Mouse (Mus musculus): ENCODE measurements around the gene Il33. TPM values are rescaled to one million over a fixed set of nuclear protein-coding genes. Genes with fewer than 3 reads are reported as not detected.

Il33 gene
- polyA plus RNA-seq, 1 experiment from 2014 or later = 0.32 TPM

DNA sequence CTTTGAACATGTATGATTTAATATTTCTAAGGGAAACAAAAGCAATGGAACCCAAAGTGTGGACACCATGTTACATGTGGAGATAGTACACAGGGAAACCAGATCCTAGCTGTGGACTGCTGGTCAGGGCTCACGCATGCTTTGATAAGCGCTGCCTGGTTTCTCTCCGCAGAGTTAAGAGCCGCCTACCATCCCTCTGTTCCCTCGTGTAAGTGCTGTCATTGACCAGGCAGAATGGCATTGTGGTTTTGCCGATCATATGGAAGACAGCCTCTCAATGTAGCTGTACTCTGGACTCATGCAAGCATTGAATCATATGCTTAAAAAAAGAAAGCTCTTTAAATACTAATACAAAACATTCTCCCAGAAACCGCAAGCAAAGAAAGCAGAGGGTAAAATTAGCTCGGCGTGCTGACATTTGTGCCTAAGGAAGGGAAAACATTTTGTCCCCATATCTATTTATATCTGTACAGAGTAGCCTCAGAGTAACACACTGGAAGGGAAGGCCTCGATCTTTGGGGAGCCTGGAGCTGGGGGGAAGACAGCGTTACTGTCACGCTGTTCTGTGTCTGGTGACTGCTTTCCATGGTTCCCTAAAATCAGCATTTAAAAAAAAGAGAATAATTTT lies 61.7 kb downstream of the Il33 start:
- no peak for ATAC-seq (ENCODE audit: insufficient read depth, low FRiP score, low TSS enrichment)
- WGBS = 91% methylated on average over 12 of the region's 12 CpGs

DNA sequence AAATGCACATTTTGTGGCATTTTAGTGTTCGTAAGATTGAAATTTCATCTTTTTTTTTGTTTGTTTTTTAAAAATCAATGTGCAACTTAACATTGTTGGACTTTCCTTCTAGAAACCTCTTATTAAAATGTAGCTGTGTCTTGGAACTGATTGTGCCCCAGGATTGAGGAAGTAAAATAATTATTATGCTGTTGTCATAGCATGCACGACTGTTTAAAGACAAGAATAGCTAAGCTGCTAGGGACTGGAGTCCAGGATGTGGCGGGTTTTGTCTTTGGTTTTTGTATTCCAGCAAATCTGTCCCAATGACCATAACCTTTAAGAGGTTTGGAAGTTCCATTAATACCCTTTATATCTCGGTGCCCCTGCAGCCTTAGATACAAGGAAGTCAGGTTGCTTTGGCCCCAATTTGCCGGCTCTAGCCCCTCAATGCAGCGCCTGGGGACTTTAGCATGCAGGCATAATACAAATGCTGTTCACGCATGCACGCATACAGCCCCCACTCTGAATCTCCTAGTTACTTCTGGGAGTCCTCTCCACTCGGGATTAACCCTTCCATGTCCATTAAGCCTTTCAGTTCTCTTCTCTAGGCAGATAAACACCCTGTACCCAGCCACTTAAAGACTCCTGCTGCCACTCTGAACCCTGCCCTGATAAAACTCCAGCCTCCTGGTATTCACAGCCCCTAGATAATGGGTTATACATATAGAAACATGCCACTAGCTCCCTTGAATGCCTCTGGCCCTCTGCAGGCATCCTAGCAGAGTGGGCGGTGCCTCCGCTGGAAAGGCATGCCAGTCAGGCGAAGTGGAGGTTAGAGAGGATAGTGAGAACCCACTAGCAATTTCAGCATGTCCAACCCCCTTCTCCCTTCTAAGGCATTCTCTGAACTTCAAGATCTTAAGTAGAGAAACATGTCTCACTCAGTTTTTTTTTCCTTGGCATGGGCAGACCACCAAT lies 75.8 kb downstream of the Il33 start:
- ATAC-seq (ENCODE audit: insufficient read depth, low FRiP score, low TSS enrichment) (no peak), DNase-seq (ENCODE audit: low spot score) (no peak)
- H3K9ac ChIP-seq (ENCODE audit: low read length) = no peak overlapping the region
- H3K27ac ChIP-seq (ENCODE audit: low read depth, low read length) = no peak overlapping the region
- H3K4me2 ChIP-seq (ENCODE audit: low read depth) = no peak overlapping the region
- no peaks in the 10 kb centered on the region for H3K9me3 ChIP-seq (ENCODE audit: control insufficient read depth, low read length)
- no peaks in the 10 kb centered on the region for H3K27me3 ChIP-seq (ENCODE audit: control insufficient read depth, insufficient read depth, low read length)
- H3K4me3 ChIP-seq (ENCODE audit: low read depth, low read length) = no peak overlapping the region
- no peaks in the 10 kb centered on the region for H3K4me1 ChIP-seq (ENCODE audit: control insufficient read depth, insufficient read depth, low read length)
- WGBS = 61% methylated on average over 12 of the region's 12 CpGs
- no peaks in the 10 kb centered on the region for H3K36me3 ChIP-seq (ENCODE audit: control insufficient read depth, insufficient read depth, low read length)

More for the DNA sequence above, 61.7 kb downstream of the Il33 start:
- H3K9me3 ChIP-seq (ENCODE audit: control insufficient read depth, low read length) = no peaks in the 10 kb centered on the region
- H3K9ac ChIP-seq (ENCODE audit: low read length) = no peak overlapping the region
- H3K4me3 ChIP-seq (ENCODE audit: low read depth, low read length) = no peak overlapping the region
- DNase-seq (ENCODE audit: low spot score) = no peak
- H3K4me2 ChIP-seq (ENCODE audit: low read depth) = no peak overlapping the region
- no peaks in the 10 kb centered on the region for H3K27me3 ChIP-seq (ENCODE audit: control insufficient read depth, insufficient read depth, low read length)
- H3K4me1 ChIP-seq (ENCODE audit: control insufficient read depth, insufficient read depth, low read length) = no peaks in the 10 kb centered on the region
- H3K27ac ChIP-seq (ENCODE audit: low read depth, low read length) = no peak overlapping the region
- H3K36me3 ChIP-seq (ENCODE audit: control insufficient read depth, insufficient read depth, low read length) = no peaks in the 10 kb centered on the region

DNA sequence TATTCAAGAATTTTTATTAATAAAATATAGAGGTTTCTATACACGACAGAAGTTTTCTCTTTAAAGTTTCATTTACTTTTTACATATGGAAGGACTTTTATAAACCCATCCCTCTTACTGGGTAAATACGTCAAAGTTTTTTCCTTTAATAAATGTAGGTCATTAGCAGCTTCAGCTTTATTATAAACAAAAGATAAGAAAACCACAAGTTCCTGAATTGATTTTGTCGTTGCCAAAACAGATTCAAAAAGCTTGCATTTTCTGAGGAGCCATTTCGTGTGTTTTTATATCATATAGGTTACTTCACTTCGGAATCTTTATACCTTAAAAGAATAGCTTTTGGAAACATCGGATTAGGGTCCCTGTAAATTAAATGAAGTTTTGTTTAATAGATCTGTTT lies 76.6 kb downstream of the Il33 start:
- no peak for DNase-seq (ENCODE audit: low spot score)
- Histone ChIP-seq H3K9me3 (ENCODE audit: control insufficient read depth, low read length) (no peaks in the 10 kb centered on the region), H3K9ac (ENCODE audit: low read length) (no peak overlapping the region), H3K4me2 (ENCODE audit: low read depth) (no peak overlapping the region), H3K27ac (ENCODE audit: low read depth, low read length) (no peak overlapping the region), H3K27me3 (ENCODE audit: control insufficient read depth, insufficient read depth, low read length) (no peaks in the 10 kb centered on the region), H3K4me3 (ENCODE audit: low read depth, low read length) (no peak overlapping the region), H3K36me3 (ENCODE audit: control insufficient read depth, insufficient read depth, low read length) (no peaks in the 10 kb centered on the region), H3K4me1 (ENCODE audit: control insufficient read depth, insufficient read depth, low read length) (no peaks in the 10 kb centered on the region)
- no peak for ATAC-seq (ENCODE audit: insufficient read depth, low FRiP score, low TSS enrichment)
- WGBS = 88% methylated on average over 6 of the region's 6 CpGs

DNA sequence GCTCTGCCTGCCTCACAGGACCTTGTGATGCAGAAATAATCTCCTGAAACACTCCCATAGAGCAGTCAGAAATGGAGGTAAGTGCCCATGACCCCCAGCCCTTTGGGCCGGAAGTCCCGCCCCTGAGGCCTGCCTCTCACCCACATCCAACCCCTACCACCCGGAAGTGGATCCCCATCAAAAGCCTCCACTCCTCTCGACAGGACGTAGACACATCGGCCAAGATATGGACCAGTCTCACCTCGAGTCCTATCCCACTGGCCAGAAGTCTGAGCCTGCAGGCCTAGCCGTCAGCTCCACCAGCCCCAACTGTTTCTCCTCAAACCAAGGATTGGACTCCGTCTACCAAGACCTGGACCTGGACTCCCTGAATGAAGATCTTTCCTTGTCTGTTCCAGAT lies 78.7 kb downstream of the Il33 start, which contains the start of gene Trpd52l3:
TSS of gene Trpd52l3 (plus strand) at position 170 of the 400 bp plus-strand sequence.
- no peak for ATAC-seq (ENCODE audit: insufficient read depth, low FRiP score, low TSS enrichment)
- WGBS = 97% methylated on average over 9 of the region's 9 CpGs
- no peak within 1 kb of the TSS for H3K4me3 ChIP-seq (ENCODE audit: low read depth, low read length)
- H3K27me3 ChIP-seq (ENCODE audit: control insufficient read depth, insufficient read depth, low read length) = no peaks in the 10 kb centered on the region
- no peaks in the 10 kb centered on the region for H3K9me3 ChIP-seq (ENCODE audit: control insufficient read depth, low read length)
- no peaks in the 10 kb centered on the region for H3K4me1 ChIP-seq (ENCODE audit: control insufficient read depth, insufficient read depth, low read length)
- DNase-seq (ENCODE audit: low spot score) = no peak
- H3K36me3 ChIP-seq (ENCODE audit: control insufficient read depth, insufficient read depth, low read length) = no peaks in the 10 kb centered on the region
- no peak within 1 kb of the TSS for H3K4me2 ChIP-seq (ENCODE audit: low read depth)
- H3K9ac ChIP-seq (ENCODE audit: low read length) = no peak within 1 kb of the TSS
- no peak within 1 kb of the TSS for H3K27ac ChIP-seq (ENCODE audit: low read depth, low read length)

DNA sequence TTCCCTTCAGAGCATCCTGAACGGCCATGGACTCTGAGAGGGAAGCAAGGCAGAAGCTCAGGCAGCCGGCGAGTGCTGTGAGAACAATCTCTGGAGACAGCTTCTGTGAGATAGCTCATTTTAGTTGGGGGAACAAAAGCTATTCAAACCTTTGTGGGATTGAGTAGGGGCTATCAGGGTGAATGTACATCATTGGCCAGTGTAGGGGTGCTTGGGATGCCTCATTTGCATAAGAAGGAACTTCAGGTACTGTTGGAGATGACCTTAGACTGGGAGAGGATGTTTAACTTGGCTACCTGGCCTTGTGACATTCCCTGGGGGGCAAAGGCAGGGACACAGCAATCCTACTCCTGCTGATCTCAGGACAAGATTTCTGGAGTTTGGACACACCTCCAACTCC lies 81.5 kb downstream of the Il33 start:
- DNase-seq (ENCODE audit: low spot score) (no peak), ATAC-seq (ENCODE audit: insufficient read depth, low FRiP score, low TSS enrichment) (no peak)
- H3K9ac ChIP-seq (ENCODE audit: low read length) = no peak overlapping the region
- no peaks in the 10 kb centered on the region for H3K27me3 ChIP-seq (ENCODE audit: control insufficient read depth, insufficient read depth, low read length)
- H3K4me2 ChIP-seq (ENCODE audit: low read depth) = no peak overlapping the region
- 70% methylated on average over 3 of the region's 3 CpGs for WGBS
- H3K4me3 ChIP-seq (ENCODE audit: low read depth, low read length) = no peak overlapping the region
- no peaks in the 10 kb centered on the region for H3K4me1 ChIP-seq (ENCODE audit: control insufficient read depth, insufficient read depth, low read length)
- H3K9me3 ChIP-seq (ENCODE audit: control insufficient read depth, low read length) = no peaks in the 10 kb centered on the region
- no peak overlapping the region for H3K27ac ChIP-seq (ENCODE audit: low read depth, low read length)
- H3K36me3 ChIP-seq (ENCODE audit: control insufficient read depth, insufficient read depth, low read length) = no peaks in the 10 kb centered on the region

Other genes starting within 250 kb of the Il33 start
- gene Mlana, start 227.3 kb upstream of the Il33 start, polyA plus RNA-seq (2014; fragmentation: Nextera tagmentation; extraction: Ambion mirVana) = not detected in 2 replicates
- 6.9 and 8.6 TPM in 2 replicates for gene 9930021J03Rik, start 119.1 kb upstream of the Il33 start, polyA plus RNA-seq (2014; fragmentation: Nextera tagmentation; extraction: Ambion mirVana)
- 44.6 and 44.7 TPM in 2 replicates for gene Ranbp6, start 112.1 kb upstream of the Il33 start, polyA plus RNA-seq (2014; fragmentation: Nextera tagmentation; extraction: Ambion mirVana)
- gene Trpd52l3, start 78.7 kb downstream of the Il33 start, polyA plus RNA-seq (2014; fragmentation: Nextera tagmentation; extraction: Ambion mirVana) = not detected in 2 replicates
- 79.1 and 82.8 TPM in 2 replicates for gene Uhrf2, start 105.4 kb downstream of the Il33 start, polyA plus RNA-seq (2014; fragmentation: Nextera tagmentation; extraction: Ambion mirVana)